In the genomic region with DNA sequence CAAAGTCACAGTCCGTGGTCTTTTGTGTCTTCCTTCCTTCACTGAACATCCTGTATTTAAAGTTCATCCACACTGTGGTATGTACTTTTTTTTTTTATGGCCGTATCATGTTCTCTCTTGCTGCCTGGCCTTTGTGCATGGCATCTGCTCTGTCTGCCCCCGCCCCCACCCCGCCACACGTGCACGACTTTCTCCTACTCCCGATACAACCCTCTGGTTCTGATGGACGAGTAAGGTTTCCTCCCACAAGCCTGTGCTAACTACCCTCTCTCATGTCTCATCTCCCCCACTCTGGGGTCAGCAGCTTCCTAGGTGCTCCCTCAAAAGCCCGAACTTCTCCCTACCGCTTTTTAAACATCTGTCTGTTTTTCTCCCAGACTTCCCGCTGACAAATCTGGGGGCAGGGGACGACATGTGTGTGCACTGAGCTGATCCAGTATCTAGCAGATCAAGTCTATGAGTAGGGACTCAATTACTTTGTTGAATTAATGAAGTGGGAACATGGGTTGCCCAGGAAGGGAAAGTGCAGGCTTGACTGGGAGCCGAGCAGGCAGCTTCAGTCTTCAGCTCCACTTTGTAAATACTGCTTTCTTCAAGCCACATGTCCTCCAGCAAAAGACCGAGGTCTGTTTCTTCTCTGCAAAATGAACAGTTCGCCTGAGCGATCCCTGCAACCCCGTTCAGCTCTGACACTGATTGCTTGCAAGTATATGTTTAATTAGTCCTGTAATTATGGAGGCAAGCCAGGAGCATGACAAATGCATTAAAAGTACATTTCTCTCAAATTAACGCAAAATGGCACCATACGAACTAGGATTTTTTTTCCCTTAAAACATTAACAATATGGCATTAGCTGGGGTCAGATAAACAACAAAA, we compare ENCODE assay signal across 9 mouse cellular contexts. TPM values are rescaled to one million over a fixed set of nuclear protein-coding genes. Genes with fewer than 3 reads are reported as not detected.
DNase-seq lines count a peak whose midpoint lies in the region; ATAC-seq lines count a peak whose summit lies in the region.
"Had no signal": no experiment of that assay in that cellular context is flagged by ENCODE, and none has a peak within 500 bp of the region (broad histone marks: within the 10 kb centered on the region; RNA-seq: fewer than 3 reads in every experiment).

No protein-coding gene starts in this region.

- H3K27ac ChIP-seq in kidney, embryonic 16.5 days (ENCODE audit: low read length) = peak overlapping the region; percentile 8; the same call in 1 of the 2 replicates
- peak overlapping the region; percentile 11; the same call in 1 of the 2 replicates for H3K27ac ChIP-seq in embryonic facial prominence, embryonic 15.5 days (replicated peaks)
- peak overlapping the region; percentile 48; the same call in 1 of the 2 replicates for H3K27ac ChIP-seq in intestine, embryonic 15.5 days
- no peak overlapping the region for H3K27ac ChIP-seq in neural tube, embryonic 13.5 days (replicated peaks)

- H3K4me3 ChIP-seq in kidney, embryonic 16.5 days (ENCODE audit: low read length) = peak overlapping the region; percentile 12; the same call in 1 of the 2 replicates
- H3K4me3 ChIP-seq in embryonic facial prominence, embryonic 15.5 days (replicated peaks) = peak overlapping the region; percentile 15; the same call in 1 of the 2 replicates
- no peak overlapping the region for H3K4me3 ChIP-seq in intestine, embryonic 15.5 days (replicated peaks)
- no peak overlapping the region for H3K4me3 ChIP-seq in neural tube, embryonic 13.5 days

- no peaks in the 10 kb centered on the region for H3K9me3 ChIP-seq in kidney, embryonic 16.5 days (ENCODE audit: low read length)
- no peaks in the 10 kb centered on the region for H3K9me3 ChIP-seq in embryonic facial prominence, embryonic 15.5 days (replicated peaks)
- no peaks in the 10 kb centered on the region for H3K9me3 ChIP-seq in intestine, embryonic 15.5 days
- no peaks in the 10 kb centered on the region for H3K9me3 ChIP-seq in neural tube, embryonic 13.5 days

- peaks cover 5% of the 10 kb centered on the region; the same call in 1 of the 2 replicates for H3K27me3 ChIP-seq in kidney, embryonic 16.5 days (ENCODE audit: insufficient read depth, low read length)
- H3K27me3 ChIP-seq in embryonic facial prominence, embryonic 15.5 days = no peaks in the 10 kb centered on the region
- no peaks in the 10 kb centered on the region for H3K27me3 ChIP-seq in intestine, embryonic 15.5 days (replicated peaks)
- H3K27me3 ChIP-seq in neural tube, embryonic 13.5 days = no peaks in the 10 kb centered on the region

- no peaks in the 10 kb centered on the region for H3K36me3 ChIP-seq in kidney, embryonic 16.5 days (ENCODE audit: insufficient read depth, low read length)
- no peaks in the 10 kb centered on the region for H3K36me3 ChIP-seq in embryonic facial prominence, embryonic 15.5 days
- H3K36me3 ChIP-seq in intestine, embryonic 15.5 days = no peaks in the 10 kb centered on the region
- no peaks in the 10 kb centered on the region for H3K36me3 ChIP-seq in neural tube, embryonic 13.5 days

- no peak for DNase-seq in kidney, adult 8-10 months
- DNase-seq in thymus, postnatal 10 days (ENCODE audit: low spot score in 2 of 2) = no peak
- no peak for DNase-seq in ovary, adult 18-20 months (ENCODE audit: low spot score)
- no peak for DNase-seq in testis, postnatal 14 days (ENCODE audit: low spot score)
- DNase-seq: kidney, adult 2 months had no signal

- peak overlapping the region; percentile 37 for H3K4me2 ChIP-seq in kidney, embryonic 16.5 days (replicated peaks; ENCODE audit: low read depth, low read length)
- H3K4me2 ChIP-seq in embryonic facial prominence, embryonic 15.5 days (replicated peaks) = peak overlapping the region; percentile 40
- H3K4me2 ChIP-seq in intestine, embryonic 15.5 days (replicated peaks) = peak overlapping the region; percentile 37; the same call in 1 of the 2 replicates
- H3K4me2 ChIP-seq in neural tube, embryonic 13.5 days = peak overlapping the region; percentile 42

- 27% methylated on average over 19 of the region's 19 CpGs for WGBS in kidney, embryonic 16.5 days
- 27% methylated on average over 19 of the region's 19 CpGs for WGBS in embryonic facial prominence, embryonic 15.5 days
- 35% methylated on average over 19 of the region's 19 CpGs for WGBS in intestine, embryonic 15.5 days
- WGBS in neural tube, embryonic 13.5 days = 25% methylated on average over 19 of the region's 19 CpGs

- H3K4me1 ChIP-seq in kidney, embryonic 16.5 days (ENCODE audit: insufficient read depth, low read length) = peaks cover 25% of the 10 kb centered on the region
- peaks cover 10% of the 10 kb centered on the region for H3K4me1 ChIP-seq in embryonic facial prominence, embryonic 15.5 days
- H3K4me1 ChIP-seq in intestine, embryonic 15.5 days (replicated peaks) = 0 out of 2 replicates have a peak, but pooled peaks cover 11% of the 10 kb centered on the region
- H3K4me1 ChIP-seq in neural tube, embryonic 13.5 days (replicated peaks) = 0 out of 2 replicates have a peak, but pooled peaks cover 19% of the 10 kb centered on the region

- peak; percentile 47 for ATAC-seq in kidney, embryonic 16.5 days (ENCODE audit: low FRiP score, low TSS enrichment)
- no peak for ATAC-seq in embryonic facial prominence, embryonic 15.5 days (ENCODE audit: insufficient number of reproducible peaks, low FRiP score, low TSS enrichment, low read depth)
- peak; percentile 8; the same call in 1 of the 2 replicates for ATAC-seq in intestine, embryonic 15.5 days
- ATAC-seq in neural tube, embryonic 13.5 days (ENCODE audit: low read depth) = no peak; the same call in 1 of the 2 replicates

- H3K9ac ChIP-seq in kidney, embryonic 16.5 days (replicated peaks; ENCODE audit: low read length) = no peak overlapping the region
- H3K9ac ChIP-seq in embryonic facial prominence, embryonic 15.5 days = no peak overlapping the region
- no peak overlapping the region for H3K9ac ChIP-seq in intestine, embryonic 15.5 days
- H3K9ac ChIP-seq in neural tube, embryonic 13.5 days = no peak overlapping the region

RNA-seq across cellular contexts. Expression of a gene that starts 35.4 kb away (rescaled TPM):
- polyA plus RNA-seq in kidney, embryonic 16.5 days (2015; fragmentation: Nextera tagmentation; extraction: Ambion mirVana) = 969 and 985 TPM in 2 replicates
- polyA plus RNA-seq in embryonic facial prominence, embryonic 15.5 days (2015; fragmentation: Nextera tagmentation; extraction: Ambion mirVana) = 580 and 582 TPM in 2 replicates
- 505 and 604 TPM in 2 replicates for polyA plus RNA-seq in intestine, embryonic 15.5 days (2015; fragmentation: Nextera tagmentation; extraction: Ambion mirVana)
- 136 and 189 TPM in 2 replicates for polyA plus RNA-seq in neural tube, embryonic 13.5 days (2015; fragmentation: Nextera tagmentation; extraction: Ambion mirVana)

Comparison
In these comparisons a context has a peak if more than half of its experiments do, and no peak if none do; other contexts are left out.
1. ATAC-seq: peak in kidney, embryonic 16.5 days (single experiment) and intestine, embryonic 15.5 days (single experiment); none in embryonic facial prominence, embryonic 15.5 days (single experiment) and neural tube, embryonic 13.5 days (single experiment).
2. H3K4me3 ChIP-seq: peak in kidney, embryonic 16.5 days (single experiment) and embryonic facial prominence, embryonic 15.5 days (single experiment); none in intestine, embryonic 15.5 days (single experiment) and neural tube, embryonic 13.5 days (single experiment).
3. Peak in every context shown above with its lines, with median percentiles within 50 percentile points of each other: H3K4me2 ChIP-seq.